Mouse (Mus musculus) left cerebral cortex, adult 11 months (tissue): Measurements from ENCODE around the gene Ppp1r3f.

Experiments used
- DNase-seq: peaks from one replicate; pipeline ENCODE4 v3.0.0; 2022; ENCODE audit warnings: low spot score

Gene Ppp1r3f

GRCm38 (mm10) chrX:7574087-7574884 is at the start of gene Ppp1r3f:
Gene Ppp1r3f, minus strand, starts transcription at chrX:7574283.
- peak; percentile 98 for DNase-seq

DNA sequence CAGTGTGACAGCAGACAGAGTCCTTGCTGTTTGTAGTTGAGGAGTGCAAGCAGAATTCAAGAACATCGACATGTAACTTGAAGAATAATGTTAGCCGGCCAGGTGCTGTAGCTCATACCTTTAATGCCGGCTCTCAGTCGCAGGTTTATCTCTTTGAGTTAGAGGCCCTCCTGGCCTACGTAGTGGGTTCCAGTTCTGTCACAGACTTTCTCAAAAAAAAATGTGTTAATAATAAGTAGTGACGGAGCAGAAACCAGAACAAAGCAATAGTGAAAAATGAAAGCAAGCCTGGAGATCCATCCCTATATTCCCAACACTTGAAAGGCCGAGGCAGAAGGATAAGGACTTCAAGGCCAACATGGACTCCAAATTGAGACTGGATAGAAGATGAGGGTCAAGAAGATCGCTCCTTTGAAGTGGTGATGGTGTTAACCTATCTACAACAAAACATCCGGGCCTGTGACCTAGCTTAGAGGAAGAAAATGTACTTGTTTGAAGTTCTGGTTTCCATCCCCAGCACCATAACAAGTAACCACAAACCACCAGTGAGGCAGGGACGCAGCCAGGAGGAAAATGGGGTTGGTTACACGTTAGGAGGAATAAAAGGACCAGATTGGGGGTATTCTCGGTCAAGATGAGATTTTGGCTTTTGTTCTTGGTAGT is 43.9 kb upstream of the Ppp1r3f start:
- DNase-seq = no peak

GRCm38 (mm10) chrX:7610536-7611258 is 36.6 kb upstream of the Ppp1r3f start:
- DNase-seq = no peak

DNA sequence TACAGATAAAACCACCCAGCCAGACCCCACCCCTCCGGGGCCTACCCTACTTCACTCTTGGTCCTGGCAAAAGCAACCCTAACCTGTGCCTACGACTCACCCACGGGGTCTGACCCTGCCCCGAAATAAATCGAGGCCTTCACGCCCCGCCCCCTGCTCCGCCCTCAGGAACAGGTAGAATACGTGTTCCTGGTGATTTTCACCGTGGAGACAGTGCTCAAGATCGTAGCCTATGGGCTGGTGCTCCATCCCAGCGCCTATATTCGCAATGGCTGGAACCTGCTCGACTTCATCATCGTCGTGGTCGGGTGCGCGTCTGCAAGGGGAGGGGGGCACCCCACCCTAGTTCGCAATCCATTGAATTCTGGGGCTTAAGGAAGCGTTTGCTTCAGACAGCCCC is 36.0 kb upstream of the Ppp1r3f start:
- DNase-seq = no peak

GRCm38 (mm10) chrX:7606783-7607182 is 32.7 kb upstream of the Ppp1r3f start, which contains the start of gene Cacna1f:
Gene Cacna1f, plus strand, starts transcription at chrX:7607083.
- DNase-seq = no peak

DNA sequence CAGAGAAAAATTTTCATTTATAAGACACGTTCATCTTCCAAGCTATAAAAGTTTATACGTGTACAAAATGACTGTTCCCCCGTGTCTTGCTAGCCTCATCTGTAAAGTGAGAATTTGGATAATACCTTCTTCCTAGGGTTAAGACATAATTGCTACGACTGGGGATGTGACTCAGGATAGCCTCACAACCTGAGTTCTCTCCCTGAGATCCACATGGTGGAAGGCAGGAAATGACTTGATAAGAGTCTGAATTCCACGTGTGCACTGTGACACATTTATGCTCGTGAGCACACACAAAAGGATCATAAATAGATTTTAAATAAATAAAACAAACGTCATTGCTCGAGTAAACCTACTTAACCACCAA is 31.5 kb upstream of the Ppp1r3f start:
- DNase-seq = no peak

GRCm38 (mm10) chrX:7604879-7605574 is 30.9 kb upstream of the Ppp1r3f start, which contains the start of gene Ccdc22:
Gene Ccdc22, minus strand, starts transcription at chrX:7605517.
- peak; percentile 75 for DNase-seq

GRCm38 (mm10) chrX:7604004-7604403 is 29.9 kb upstream of the Ppp1r3f start:
- DNase-seq = no peak

GRCm38 (mm10) chrX:7595371-7595770 is 21.3 kb upstream of the Ppp1r3f start:
- DNase-seq = no peak

DNA sequence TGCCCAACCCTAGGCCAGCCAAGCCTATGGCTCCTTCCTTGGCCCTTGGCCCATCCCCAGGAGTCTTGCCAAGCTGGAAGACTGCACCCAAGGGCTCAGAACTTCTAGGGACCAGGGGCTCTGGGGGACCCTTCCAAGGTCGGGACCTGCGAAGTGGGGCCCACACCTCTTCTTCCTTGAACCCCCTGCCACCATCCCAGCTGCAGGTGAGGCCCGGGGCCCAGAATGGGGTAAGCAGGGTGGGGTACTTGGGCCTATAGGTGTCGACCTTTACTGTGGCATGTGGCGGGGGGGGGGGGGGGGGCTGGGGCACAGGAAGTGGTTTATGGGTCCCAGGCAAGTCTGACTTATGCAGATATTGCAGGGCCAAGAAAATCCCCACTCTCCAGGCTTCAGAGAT is 12.3 kb upstream of the Ppp1r3f start:
- DNase-seq = no peak

- no peak for DNase-seq
These were observed 9.8 kb upstream of the Ppp1r3f start for GRCm38 (mm10) chrX:7583881-7584280.

DNA sequence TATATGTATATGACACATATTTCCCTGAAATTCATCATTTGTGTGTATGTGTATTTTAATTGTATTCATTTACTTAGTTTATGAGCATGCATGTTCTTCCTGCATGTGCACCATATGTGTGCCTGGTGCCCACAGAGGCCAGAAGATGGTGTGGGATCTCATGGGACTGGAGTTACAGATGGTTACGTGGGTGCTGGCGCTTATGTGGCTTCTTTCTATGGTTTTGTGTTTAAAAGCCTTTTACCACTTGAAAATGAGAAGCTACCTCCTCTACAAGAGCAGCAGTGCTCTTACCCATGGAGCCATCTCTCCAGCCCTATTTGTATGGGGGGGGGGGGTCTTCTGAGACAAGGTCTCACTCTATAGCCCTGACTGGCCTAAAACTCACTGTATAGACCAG is 7.1 kb upstream of the Ppp1r3f start:
- DNase-seq = no peak

- no peak for DNase-seq
These were observed 775 bp upstream of the Ppp1r3f start for GRCm38 (mm10) chrX:7574885-7575231.

DNA sequence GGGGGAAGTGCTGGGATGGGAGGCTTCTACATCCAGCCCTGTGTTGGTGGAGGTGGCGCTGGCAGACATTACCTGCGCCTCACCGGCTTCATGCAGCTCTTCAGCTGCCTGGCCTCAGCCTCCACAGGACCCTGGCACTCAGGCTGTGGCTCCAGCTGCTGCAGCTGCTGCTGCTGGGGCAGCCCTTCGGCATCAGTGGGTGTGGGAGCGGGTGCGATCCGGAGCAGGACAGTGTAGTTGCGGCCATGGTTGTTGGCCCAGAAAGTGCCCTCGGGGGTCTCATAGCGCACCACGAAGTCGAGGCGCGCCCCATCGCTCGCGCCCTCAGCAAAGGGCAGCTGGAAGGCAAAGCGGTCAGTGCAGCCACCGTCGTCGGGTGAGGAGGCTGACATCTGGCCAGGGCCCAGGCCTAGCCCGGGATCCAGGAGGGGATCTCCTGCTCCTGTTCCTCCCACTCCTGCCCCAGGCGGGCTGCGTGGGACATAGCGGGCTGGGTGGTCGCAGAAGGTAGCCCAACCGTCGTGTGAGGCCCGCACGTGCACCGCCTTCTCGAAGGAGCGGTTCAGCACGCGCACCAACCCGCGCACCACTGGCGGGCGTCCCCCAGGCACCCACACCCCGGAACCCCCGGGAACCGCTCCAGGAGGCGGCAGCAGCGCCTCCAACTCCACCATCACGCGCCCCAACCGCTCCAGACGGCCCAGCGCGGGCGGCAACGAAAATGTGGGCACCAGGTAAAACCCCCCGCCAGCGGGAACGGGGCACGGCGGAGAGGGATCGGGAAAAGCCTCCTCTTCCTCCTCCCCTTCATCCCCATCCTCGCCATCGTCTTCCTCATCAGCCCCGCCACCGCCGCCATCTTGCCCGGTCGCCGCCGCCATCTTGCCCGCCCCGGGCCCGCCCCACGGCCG is 652 bp downstream of the Ppp1r3f start, which contains the start of gene Foxp3:
Foxp3 (plus strand) TSS at position 469 of the 911 bp plus-strand sequence.
- no peak for DNase-seq

- DNase-seq = no peak
These were observed 1.6 kb downstream of the Ppp1r3f start for GRCm38 (mm10) chrX:7572466-7572865.

DNA sequence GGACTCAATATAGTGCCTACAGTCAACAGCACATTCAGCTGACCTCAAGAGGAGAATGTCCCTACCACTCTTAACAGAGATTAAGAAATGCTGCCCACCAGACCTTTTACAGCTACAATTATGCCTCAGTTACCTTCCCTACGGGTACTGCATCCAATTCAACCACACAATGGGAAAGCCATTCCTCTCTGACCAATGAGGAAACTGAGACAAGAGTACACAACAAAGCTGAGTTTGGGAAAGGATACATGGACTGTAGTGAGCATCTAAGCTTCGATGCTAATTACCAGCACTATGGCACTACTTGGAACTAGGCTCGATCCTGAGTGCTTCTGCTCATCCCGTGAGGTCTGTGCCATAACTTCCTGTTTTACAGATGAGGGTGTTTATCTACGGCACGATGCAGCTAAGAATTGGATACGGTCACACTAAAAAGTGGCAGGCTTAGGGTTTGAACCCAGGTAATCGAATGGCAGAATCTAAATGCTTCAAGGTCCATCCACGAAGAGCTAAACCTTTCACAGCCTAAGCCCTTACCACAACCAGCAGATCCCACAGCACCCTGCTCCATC is 2.4 kb downstream of the Ppp1r3f start:
- DNase-seq = no peak

DNA sequence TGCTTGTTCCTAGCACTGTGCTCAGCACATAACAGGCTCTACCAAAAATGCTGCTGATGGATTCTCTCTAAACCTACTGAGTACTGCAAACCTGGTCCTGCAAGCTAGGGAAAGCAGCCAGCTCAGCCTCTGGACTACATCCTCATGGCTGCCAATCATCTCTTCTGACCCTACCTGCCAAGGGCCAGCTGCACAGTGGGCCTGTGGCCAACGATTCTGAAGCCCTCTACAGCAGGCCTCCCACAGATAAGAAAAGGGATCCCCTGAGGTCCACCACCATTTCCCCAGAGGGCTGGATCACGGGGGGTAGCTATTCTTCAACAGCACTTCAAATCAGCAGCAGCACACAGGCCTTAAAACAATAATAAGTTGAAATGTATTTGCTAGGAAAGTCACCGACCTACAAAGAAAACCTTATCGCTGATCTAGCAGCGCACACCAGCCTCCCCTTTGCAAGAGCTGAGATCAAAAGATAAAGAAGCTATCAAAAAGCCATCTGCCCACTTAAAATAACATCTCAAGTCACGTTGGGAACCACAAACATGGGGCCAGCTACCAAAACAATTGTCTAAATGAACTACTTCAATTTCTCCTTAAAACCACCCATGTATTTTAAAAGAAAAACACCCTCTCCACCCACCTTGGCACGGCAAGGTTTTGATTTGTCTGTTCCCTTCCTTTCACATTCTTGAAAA is 3.5 kb downstream of the Ppp1r3f start:
- no peak for DNase-seq

- DNase-seq = no peak
These were observed 6.6 kb downstream of the Ppp1r3f start for GRCm38 (mm10) chrX:7567491-7567890.

DNA sequence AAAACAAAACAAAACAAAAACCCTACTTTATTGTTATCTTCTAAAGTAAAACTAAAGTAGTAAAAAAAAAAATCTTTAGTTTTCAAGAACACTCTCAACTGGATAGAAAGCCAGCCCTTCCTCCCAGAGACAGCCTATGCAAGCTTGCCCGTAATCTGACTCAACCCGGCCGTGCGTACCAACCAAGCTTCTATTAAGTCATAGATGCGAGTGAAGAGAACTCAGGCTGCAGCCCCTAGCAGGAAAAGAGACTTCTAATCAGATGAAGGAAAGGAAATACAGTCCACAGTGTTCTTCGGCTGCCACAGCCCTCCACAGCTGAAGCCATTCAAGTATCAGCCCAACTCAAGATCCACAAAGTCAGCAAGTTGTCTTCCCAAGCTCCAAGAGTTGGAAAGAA is 7.7 kb downstream of the Ppp1r3f start:
- no peak for DNase-seq

DNA sequence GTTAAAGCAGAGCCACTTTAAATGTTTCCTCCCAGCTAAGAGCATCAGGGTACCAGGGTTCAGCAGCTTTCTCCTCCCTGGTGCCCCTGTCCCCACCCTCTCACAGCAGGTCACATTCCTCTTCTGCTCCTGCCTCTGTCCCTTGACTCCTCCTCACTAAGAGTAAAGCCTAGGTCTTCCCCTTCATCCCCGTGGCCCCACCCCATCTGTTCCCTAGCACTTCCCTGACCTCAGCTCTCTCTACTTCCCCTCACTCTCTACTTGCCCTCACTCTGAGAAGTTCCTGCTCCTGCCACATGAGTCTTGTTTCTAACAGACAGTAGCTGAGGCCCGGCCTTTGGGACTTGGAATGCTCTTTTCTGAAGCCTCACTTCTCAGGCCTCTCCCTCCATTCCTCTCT is 11.0 kb downstream of the Ppp1r3f start:
- no peak for DNase-seq
